Mouse (Mus musculus): ENCODE data around the gene Tnfrsf13b. TPM values are rescaled to one million over a fixed set of nuclear protein-coding genes. Genes with fewer than 3 reads are reported as not detected.
"Not testable (repeated sequence)": the region's sequence is repeated elsewhere in the genome, so short reads cannot be mapped to it uniquely, and the experiment has no call there.

Gene Tnfrsf13b
- polyA plus RNA-seq, 1 experiment from 2014 or later, result 1.8 TPM

- Histone ChIP-seq H3K27me3 (replicated peaks; ENCODE audit: control insufficient read depth, insufficient read depth, low read length) (peaks cover 5% of the 10 kb centered on the region; the same call in 1 of the 2 replicates), H3K4me1 (replicated peaks; ENCODE audit: control insufficient read depth, insufficient read depth, low read length) (no peaks in the 10 kb centered on the region), H3K36me3 (ENCODE audit: control insufficient read depth, insufficient read depth) (no peaks in the 10 kb centered on the region), H3K9ac (ENCODE audit: low read depth, low read length) (no peak overlapping the region), H3K4me3 (ENCODE audit: low read depth, low read length) (no peak overlapping the region), H3K27ac (ENCODE audit: low read depth, low read length) (no peak overlapping the region), H3K4me2 (replicated peaks; ENCODE audit: low read depth) (no peak overlapping the region), H3K9me3 (ENCODE audit: control insufficient read depth) (no peaks in the 10 kb centered on the region)
- WGBS, result 62% methylated on average over 2 of the region's 2 CpGs
- no peak for TF ChIP-seq CTCF (IDR thresholded peaks at IDR 0.05; ENCODE audit: low read depth)
- ATAC-seq, result no peak
Observed at GRCm38 (mm10) chr11:61190776-61191175, 64.2 kb downstream of the Tnfrsf13b start.

DNA sequence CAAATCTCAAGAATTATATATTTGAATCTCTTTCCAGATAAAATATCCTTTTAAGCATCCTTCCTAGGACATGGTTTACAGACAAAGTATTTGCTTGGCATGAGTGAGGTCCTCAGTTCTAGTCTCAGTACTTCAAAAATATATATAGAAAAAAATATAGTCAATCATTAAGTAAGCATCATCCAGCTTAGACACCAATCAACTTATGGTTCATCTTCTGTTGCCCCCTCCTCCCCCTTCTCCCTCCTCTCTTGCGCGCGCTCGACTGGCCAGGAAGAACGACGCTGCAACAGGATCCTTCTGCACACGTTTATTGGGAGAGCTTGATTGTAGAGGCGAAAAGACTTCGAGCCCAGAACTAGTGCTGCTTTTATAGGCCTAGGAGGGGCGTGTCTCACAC, 65.6 kb downstream of the Tnfrsf13b start:
- H3K36me3 ChIP-seq (ENCODE audit: control insufficient read depth, insufficient read depth); H3K4me1 ChIP-seq (replicated peaks; ENCODE audit: control insufficient read depth, insufficient read depth, low read length); H3K4me2 ChIP-seq (replicated peaks; ENCODE audit: low read depth); H3K9ac ChIP-seq (ENCODE audit: low read depth, low read length); ATAC-seq; H3K4me3 ChIP-seq (ENCODE audit: low read depth, low read length); H3K27me3 ChIP-seq (replicated peaks; ENCODE audit: control insufficient read depth, insufficient read depth, low read length); H3K9me3 ChIP-seq (ENCODE audit: control insufficient read depth); H3K27ac ChIP-seq (ENCODE audit: low read depth, low read length): not testable (repeated sequence)
- WGBS, result 84% methylated on average over 7 of the region's 10 CpGs

- WGBS, result 84% methylated on average over 2 of the region's 2 CpGs
- no peaks in the 10 kb centered on the region for H3K36me3 ChIP-seq (ENCODE audit: control insufficient read depth, insufficient read depth)
- H3K27ac ChIP-seq (ENCODE audit: low read depth, low read length), result no peak overlapping the region
- no peak for ATAC-seq
- H3K27me3 ChIP-seq (replicated peaks; ENCODE audit: control insufficient read depth, insufficient read depth, low read length), result peaks cover 5% of the 10 kb centered on the region; the same call in 1 of the 2 replicates
- no peak overlapping the region for H3K4me3 ChIP-seq (ENCODE audit: low read depth, low read length)
- no peaks in the 10 kb centered on the region for H3K4me1 ChIP-seq (replicated peaks; ENCODE audit: control insufficient read depth, insufficient read depth, low read length)
- H3K9ac ChIP-seq (ENCODE audit: low read depth, low read length), result no peak overlapping the region
- H3K4me2 ChIP-seq (replicated peaks; ENCODE audit: low read depth), result no peak overlapping the region
- TF ChIP-seq CTCF (IDR thresholded peaks at IDR 0.05; ENCODE audit: low read depth), result no peak
- no peaks in the 10 kb centered on the region for H3K9me3 ChIP-seq (ENCODE audit: control insufficient read depth)
Observed at GRCm38 (mm10) chr11:61192779-61193178, 66.2 kb downstream of the Tnfrsf13b start.

DNA sequence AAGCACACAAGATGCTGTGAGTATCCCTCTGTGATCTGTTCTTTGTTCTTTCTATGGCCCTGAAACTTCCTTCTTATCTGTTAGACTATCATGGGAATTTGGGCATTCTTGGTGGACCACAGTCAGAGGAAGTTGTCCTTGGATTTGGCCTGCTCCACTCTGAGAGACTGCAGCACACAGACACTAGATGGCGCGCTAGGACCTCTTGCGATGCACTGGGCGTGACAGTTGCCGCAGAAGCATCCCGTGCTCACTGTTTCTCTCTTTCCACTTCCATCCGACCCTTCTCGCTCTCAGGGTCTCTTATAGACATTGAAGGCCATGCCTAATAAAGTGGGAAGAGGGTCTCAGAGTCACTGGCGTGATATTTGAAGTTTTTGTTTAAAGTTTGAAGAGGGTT, 66.8 kb downstream of the Tnfrsf13b start:
- Histone ChIP-seq H3K4me1 (replicated peaks; ENCODE audit: control insufficient read depth, insufficient read depth, low read length) (no peaks in the 10 kb centered on the region), H3K4me3 (ENCODE audit: low read depth, low read length) (no peak overlapping the region), H3K36me3 (ENCODE audit: control insufficient read depth, insufficient read depth) (no peaks in the 10 kb centered on the region), H3K9me3 (ENCODE audit: control insufficient read depth) (no peaks in the 10 kb centered on the region), H3K27me3 (replicated peaks; ENCODE audit: control insufficient read depth, insufficient read depth, low read length) (peaks cover 5% of the 10 kb centered on the region; the same call in 1 of the 2 replicates), H3K9ac (ENCODE audit: low read depth, low read length) (no peak overlapping the region), H3K27ac (ENCODE audit: low read depth, low read length) (no peak overlapping the region), H3K4me2 (replicated peaks; ENCODE audit: low read depth) (no peak overlapping the region)
- WGBS, result 5% methylated on average over 9 of the region's 9 CpGs
- peak; percentile 60; the same call in 1 of the 2 replicates for ATAC-seq
- TF ChIP-seq CTCF (IDR thresholded peaks at IDR 0.05; ENCODE audit: low read depth), result peak; percentile 99

DNA sequence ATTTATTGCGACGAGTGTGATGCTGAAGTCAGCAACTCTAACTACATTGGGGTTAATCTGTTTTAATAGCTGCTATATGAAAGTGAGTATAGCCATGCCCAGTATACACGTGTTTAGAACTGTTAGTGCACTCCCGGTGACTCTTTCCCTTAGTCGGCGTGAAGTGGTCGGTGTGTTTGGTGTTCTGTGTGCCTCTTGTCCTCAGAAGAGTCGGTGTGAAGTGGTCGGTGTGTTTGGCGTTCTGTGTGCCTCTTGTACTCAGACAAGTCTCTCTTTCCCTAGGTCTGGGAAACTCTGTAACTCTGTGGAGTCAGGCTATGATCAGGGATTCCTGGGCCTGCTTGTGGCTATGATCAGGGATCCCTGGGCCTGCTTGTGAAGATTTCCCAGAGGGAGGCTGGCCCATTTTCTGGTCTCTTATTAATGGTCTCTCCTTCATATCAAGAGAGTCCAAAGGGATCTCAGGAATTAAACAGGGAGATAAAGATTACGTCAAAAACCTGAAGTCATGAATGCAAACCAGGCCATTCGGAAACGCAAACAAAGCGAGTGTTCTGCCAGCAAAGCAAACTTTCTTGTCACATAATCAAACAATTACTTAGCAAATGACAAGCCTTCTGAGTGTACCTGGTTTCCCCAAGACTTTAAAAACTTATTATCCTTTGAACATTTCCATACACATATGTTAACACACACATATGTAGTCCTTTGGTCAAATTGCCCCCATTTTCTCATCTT, 70.2 kb downstream of the Tnfrsf13b start:
- Histone ChIP-seq H3K9ac (ENCODE audit: low read depth, low read length) (no peak overlapping the region), H3K4me1 (replicated peaks; ENCODE audit: control insufficient read depth, insufficient read depth, low read length) (0 out of 2 replicates have a peak, but pooled peaks cover 3% of the 10 kb centered on the region), H3K4me3 (ENCODE audit: low read depth, low read length) (no peak overlapping the region), H3K36me3 (ENCODE audit: control insufficient read depth, insufficient read depth) (no peaks in the 10 kb centered on the region), H3K27ac (ENCODE audit: low read depth, low read length) (no peak overlapping the region), H3K4me2 (replicated peaks; ENCODE audit: low read depth) (no peak overlapping the region), H3K27me3 (replicated peaks; ENCODE audit: control insufficient read depth, insufficient read depth, low read length) (peaks cover 5% of the 10 kb centered on the region; the same call in 1 of the 2 replicates), H3K9me3 (ENCODE audit: control insufficient read depth) (no peaks in the 10 kb centered on the region)
- ATAC-seq, result no peak
- WGBS, result 68% methylated on average over 14 of the region's 14 CpGs
- no peak for TF ChIP-seq CTCF (IDR thresholded peaks at IDR 0.05; ENCODE audit: low read depth)

DNA sequence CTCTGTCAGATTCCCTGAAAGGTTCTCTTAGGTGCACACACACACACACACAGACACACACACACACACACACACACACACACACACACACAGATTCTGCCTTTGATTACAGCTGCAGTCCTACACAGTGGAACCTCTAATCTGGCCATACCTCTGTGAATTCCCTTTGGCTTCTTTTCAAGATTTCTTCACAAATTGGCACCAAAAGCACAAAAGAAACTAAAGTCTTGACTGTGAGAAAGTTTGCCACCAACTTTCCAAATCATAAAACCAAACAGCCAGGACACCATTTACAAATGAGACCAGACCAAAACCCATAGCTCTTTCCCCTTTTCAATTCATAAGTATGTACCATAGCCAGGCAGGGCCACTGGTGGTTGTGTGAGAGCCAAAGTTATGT, 71.4 kb downstream of the Tnfrsf13b start:
- Histone ChIP-seq H3K27ac (ENCODE audit: low read depth, low read length) (no peak overlapping the region), H3K36me3 (ENCODE audit: control insufficient read depth, insufficient read depth) (no peaks in the 10 kb centered on the region), H3K4me1 (replicated peaks; ENCODE audit: control insufficient read depth, insufficient read depth, low read length) (0 out of 2 replicates have a peak, but pooled peaks cover 3% of the 10 kb centered on the region), H3K4me3 (ENCODE audit: low read depth, low read length) (no peak overlapping the region), H3K9ac (ENCODE audit: low read depth, low read length) (no peak overlapping the region), H3K9me3 (ENCODE audit: control insufficient read depth) (no peaks in the 10 kb centered on the region), H3K4me2 (replicated peaks; ENCODE audit: low read depth) (no peak overlapping the region), H3K27me3 (replicated peaks; ENCODE audit: control insufficient read depth, insufficient read depth, low read length) (peaks cover 5% of the 10 kb centered on the region; the same call in 1 of the 2 replicates)
- no peak for ATAC-seq
- TF ChIP-seq CTCF (IDR thresholded peaks at IDR 0.05; ENCODE audit: low read depth), result no peak

Other genes starting within 250 kb of the Tnfrsf13b start
- 34.6 and 39.3 TPM in 2 replicates for gene Tmem11, start 247.5 kb upstream of the Tnfrsf13b start, polyA plus RNA-seq (2015; fragmentation: Nextera tagmentation; extraction: Ambion mirVana)
- 8.9 and 9.3 TPM in 2 replicates for gene Natd1, start 212.0 kb upstream of the Tnfrsf13b start, polyA plus RNA-seq (2015; fragmentation: Nextera tagmentation; extraction: Ambion mirVana)
- gene Map2k3, start 194.7 kb upstream of the Tnfrsf13b start, polyA plus RNA-seq (2015; fragmentation: Nextera tagmentation; extraction: Ambion mirVana), result 86.4 and 86.5 TPM in 2 replicates
- 0.58 and 0.76 TPM in 2 replicates for gene Kcnj12, start 104.2 kb upstream of the Tnfrsf13b start, polyA plus RNA-seq (2015; fragmentation: Nextera tagmentation; extraction: Ambion mirVana)
- gene Usp22, start 48.3 kb downstream of the Tnfrsf13b start, polyA plus RNA-seq (2015; fragmentation: Nextera tagmentation; extraction: Ambion mirVana), result 26.3 and 27.0 TPM in 2 replicates
- 0.10 and 0.12 TPM in 2 replicates for gene Aldh3a1, start 80.8 kb downstream of the Tnfrsf13b start, polyA plus RNA-seq (2015; fragmentation: Nextera tagmentation; extraction: Ambion mirVana)
- gene Aldh3a2, start 140.7 kb downstream of the Tnfrsf13b start, polyA plus RNA-seq (2015; fragmentation: Nextera tagmentation; extraction: Ambion mirVana), result 60.7 and 63.1 TPM in 2 replicates
- not detected in 2 replicates for gene Slc47a2, start 216.1 kb downstream of the Tnfrsf13b start, polyA plus RNA-seq (2015; fragmentation: Nextera tagmentation; extraction: Ambion mirVana)

All from intestine, postnatal 0 days (tissue).